Mouse (Mus musculus) R1 (cell line): ENCODE data around the gene Gm21994.
"Not testable (repeated sequence)": the region's sequence is repeated elsewhere in the genome, so short reads cannot be mapped to it uniquely, and the experiment has no call there.

Source experiments
- DNase-seq: peaks from one replicate; pipeline ENCODE4 v3.0.0-alpha.2; 2018; ENCODE audit warnings: low read depth, low spot score

Gm21994 gene

GRCm38 (mm10) chr2:150255491-150255890, at the start of gene Gm21994:
TSS of gene Gm21994 (minus strand) at chr2:150255591.
- DNase-seq = not testable (repeated sequence)

DNA sequence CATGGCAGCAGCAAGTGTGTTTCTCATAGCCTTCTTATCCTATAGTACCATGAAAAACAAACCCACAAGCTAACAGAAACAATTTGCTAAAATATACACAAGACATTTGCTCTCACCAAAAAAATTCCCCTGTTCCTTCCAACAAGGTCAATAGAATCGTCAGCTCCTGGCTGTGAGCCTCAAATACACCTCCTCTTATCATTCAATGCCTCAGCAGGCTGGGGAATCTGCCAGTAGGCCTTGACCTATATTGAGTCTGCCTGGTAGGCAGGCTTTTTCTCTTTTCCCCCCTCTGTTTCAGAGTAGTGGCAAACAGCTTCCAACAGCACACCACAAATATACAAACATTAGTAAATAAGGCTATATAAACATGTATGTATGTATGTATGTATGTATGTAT, 43.7 kb upstream of the Gm21994 start:
- no peak for DNase-seq

- DNase-seq = no peak
Measured at GRCm38 (mm10) chr2:150293669-150294068, 38.3 kb upstream of the Gm21994 start.

DNA sequence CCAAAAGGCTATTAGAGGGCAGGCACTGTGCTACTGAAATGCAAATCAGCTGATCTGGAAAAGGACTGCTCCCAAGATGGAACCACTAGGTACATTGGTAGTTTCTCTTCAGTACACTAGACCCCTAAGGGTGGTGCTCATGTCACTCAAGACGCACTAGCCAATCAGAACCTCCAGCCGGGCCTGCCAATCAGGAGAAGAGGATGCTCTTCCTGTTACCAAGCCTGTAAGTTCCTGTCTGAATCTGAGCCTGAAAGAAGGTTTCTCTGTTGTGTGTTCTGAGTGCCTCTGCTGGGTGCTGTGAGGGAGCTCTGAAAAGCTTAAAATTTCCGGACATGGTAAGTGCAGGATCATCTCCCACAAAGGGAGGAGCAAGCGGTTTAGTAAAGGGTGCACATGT, 1.9 kb upstream of the Gm21994 start, which contains the start of gene Gm14124:
Gm14124 (plus strand) TSS at position 227 of the 400 bp plus-strand sequence.
- DNase-seq = peak; percentile 97

GRCm38 (mm10) chr2:150256861-150257260, 1.5 kb upstream of the Gm21994 start:
- peak; percentile 79 for DNase-seq

DNA sequence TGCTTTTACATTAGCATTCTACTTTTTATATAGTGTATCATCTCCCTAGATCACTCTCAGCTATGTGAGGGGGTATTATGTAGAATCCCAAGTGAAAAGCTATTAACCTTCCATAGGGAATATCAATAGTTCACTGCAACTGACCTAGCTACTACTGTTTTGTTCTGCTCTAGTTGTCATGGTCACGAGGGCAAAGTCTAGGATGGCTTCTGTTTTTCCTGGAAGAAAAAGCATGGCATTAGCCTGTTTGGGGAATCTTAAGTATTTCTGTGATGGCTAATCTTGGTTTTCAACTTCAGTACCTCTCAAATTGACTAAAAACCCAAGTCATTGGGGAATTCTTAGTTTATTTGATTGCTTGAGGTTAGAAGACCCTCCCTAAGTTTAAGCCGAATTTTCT, 12.2 kb downstream of the Gm21994 start:
- DNase-seq = no peak

DNA sequence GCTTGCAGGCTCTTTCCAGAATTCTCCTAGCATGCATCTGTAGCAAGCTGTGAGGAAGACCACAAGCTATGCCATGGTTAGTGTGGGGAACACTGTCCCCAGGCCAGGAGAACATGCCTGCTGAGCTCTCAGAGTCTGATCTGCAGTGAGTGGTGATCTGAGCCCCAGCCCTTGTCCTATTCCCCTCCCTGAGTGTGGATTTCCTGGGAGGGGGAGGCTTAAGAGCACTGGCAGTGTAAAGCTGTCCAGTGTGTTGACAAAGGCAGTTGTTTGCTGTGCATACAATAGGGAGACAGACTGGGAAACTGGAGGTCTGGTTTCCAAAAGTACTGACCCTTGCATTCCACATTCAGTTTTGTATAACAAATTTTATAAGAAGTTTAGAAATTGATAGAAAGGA, 32.1 kb downstream of the Gm21994 start:
- not testable (repeated sequence) for DNase-seq

DNA sequence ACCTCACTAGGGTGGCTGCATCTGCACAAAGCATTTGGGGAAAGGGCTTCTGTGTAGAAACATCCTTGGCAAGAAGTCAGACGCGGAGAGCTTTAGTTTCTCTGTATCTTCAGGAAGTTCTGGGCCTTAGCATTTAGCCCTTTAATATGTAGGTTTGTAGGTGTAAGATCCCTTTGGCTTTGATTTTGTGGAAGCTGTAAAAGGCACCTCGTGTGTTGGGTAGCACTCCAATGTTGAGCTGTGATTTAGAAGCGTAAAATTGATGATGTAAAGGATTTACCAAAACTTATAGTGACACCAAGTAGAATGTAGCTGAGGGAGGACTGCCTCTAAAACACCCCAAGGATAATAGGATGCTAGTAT, 37.0 kb downstream of the Gm21994 start:
- not testable (repeated sequence) for DNase-seq

DNA sequence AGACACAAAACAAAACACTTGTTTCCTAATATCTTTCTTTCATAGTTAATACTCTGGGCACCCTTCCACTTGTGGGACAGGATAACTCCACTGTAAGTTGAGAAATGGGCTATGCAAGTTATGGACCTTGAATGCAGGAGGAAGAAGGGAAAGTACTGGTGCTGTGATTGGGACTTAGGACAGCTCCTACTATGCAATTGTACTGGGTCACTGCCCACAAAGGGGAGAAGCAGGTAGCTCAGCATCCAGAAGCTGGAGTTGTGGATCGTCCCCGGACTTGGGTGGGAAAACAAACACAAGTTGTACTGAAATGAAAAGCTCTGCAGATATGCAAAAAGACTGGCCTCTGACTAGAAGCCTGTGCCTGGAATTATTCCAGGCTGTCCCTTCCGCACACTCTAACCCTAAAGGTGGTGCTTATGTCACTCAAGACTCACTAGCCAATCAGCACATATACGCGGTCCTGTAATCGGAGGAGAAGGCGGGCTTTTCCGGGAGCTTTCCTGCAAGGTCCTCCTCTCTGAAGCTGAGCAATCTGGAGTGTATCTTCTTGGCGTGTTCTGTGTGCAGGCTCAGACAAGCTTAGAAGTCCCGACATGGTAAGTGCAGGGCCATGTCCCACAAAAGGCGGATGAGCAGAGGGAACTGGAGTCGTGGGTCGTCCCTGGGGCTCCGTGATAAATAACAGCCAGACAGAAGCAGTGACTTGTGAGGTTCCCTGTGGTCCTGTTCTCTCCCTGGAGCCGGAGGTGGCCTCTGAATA, 37.6 kb downstream of the Gm21994 start, which contains the start of gene Zfp937:
Zfp937 (plus strand) TSS at position 474 of the 763 bp plus-strand sequence.
- DNase-seq = peak; percentile 70
